Mouse (Mus musculus) limb, embryonic 14.5 days (tissue): Measurements from ENCODE around the gene Eya3. TPM values are rescaled to one million over a fixed set of nuclear protein-coding genes. Genes with fewer than 3 reads are reported as not detected.

Source experiments
- ATAC-seq: fragments of 200-750 bp; cut with Nextera tagmentation; 2 replicates; pipeline ENCODE4 v1.8.0; 2017; ENCODE audit warnings: low read depth, moderate number of reproducible peaks, moderate TSS enrichment; ENCODE audit not compliant: low FRiP score
- DNase-seq: peaks from one replicate; pipeline ENCODE4 v3.0.0-alpha.2; 2015; ENCODE audit warnings: low spot score
- H3K27ac ChIP-seq: fragments of 300-500 bp; sonication (generic); replicated peaks from 2 replicates; pipeline ENCODE4 v1.5.1; 2014; ENCODE audit warnings: low read depth, mild to moderate bottlenecking, low read length, moderate library complexity, mixed read lengths
- H3K27me3 ChIP-seq: fragments of 300-500 bp; sonication (generic); 2 replicates; pipeline ENCODE4 v1.6.1; 2014; ENCODE audit warnings: low read length, mixed read lengths; ENCODE audit not compliant: control insufficient read depth, insufficient read depth
- H3K36me3 ChIP-seq: fragments of 300-500 bp; sonication (generic); 2 replicates; pipeline ENCODE4 v1.6.1; 2014; ENCODE audit warnings: mild to moderate bottlenecking, low read length, moderate library complexity, mixed read lengths; ENCODE audit not compliant: control insufficient read depth, insufficient read depth
- H3K4me1 ChIP-seq: fragments of 300-500 bp; sonication (generic); 2 replicates; pipeline ENCODE4 v1.6.1; 2014; ENCODE audit warnings: antibody characterized with exemption, low read length, mixed read lengths; ENCODE audit not compliant: control insufficient read depth, insufficient read depth
- H3K4me2 ChIP-seq: fragments of 300-500 bp; sonication (generic); replicated peaks from 2 replicates; pipeline ENCODE4 v1.6.1; 2014; ENCODE audit warnings: low read depth, mild to moderate bottlenecking, low read length, moderate library complexity; ENCODE audit not compliant: severe bottlenecking
- H3K4me3 ChIP-seq: fragments of 300-500 bp; sonication (generic); replicated peaks from 2 replicates; pipeline ENCODE4 v1.5.1; 2014; ENCODE audit warnings: low read length
- H3K9ac ChIP-seq: fragments of 300-500 bp; sonication (generic); 2 replicates; pipeline ENCODE4 v1.6.1; 2014; ENCODE audit warnings: mild to moderate bottlenecking, low read depth, low read length, moderate library complexity; ENCODE audit not compliant: severe bottlenecking
- H3K9me3 ChIP-seq: fragments of 300-500 bp; sonication (generic); 2 replicates; pipeline ENCODE4 v1.6.1; 2016; ENCODE audit warnings: low read length; ENCODE audit not compliant: control insufficient read depth
- POLR2A ChIP-seq: fragments of 200-500 bp; IDR thresholded peaks from 2 replicates; pipeline ENCODE4 v1.8.0; 2012; ENCODE audit warnings: inconsistent platforms, mild to moderate bottlenecking, moderate library complexity, borderline replicate concordance; ENCODE audit not compliant: insufficient read depth, insufficient read length; ENCODE audit errors: extremely low read depth
- WGBS: fragments of 180-500 bp; shearing (Covaris S2); extraction: QIAGEN DNeasy Blood & Tissue Kit; methylation state at CpG from one replicate; pipeline ENCODE4 v1.1.7; 2014; 5-methylcytosine and 5-hydroxymethylcytosine counted together
- polyA plus RNA-seq, 2 experiments: library from polyadenylated mRNA; depleted of rRNA in 1 of 2; stranded (reverse) in 1 of 2; unstranded in 1 of 2; fragments of >200 nt; fragmentation: Nextera tagmentation in 1 of 2; extraction: Ambion mirVana in 1 of 2; gene quantifications; 2 replicates each; pipeline versions ENCODE4 v1.2.1 to v1.2.3; 2012 to 2014

Gene Eya3
- polyA plus RNA-seq, 2 experiments, result 24.3 to 42.0 TPM

- H3K9ac ChIP-seq, result no peak overlapping the region
- H3K4me1 ChIP-seq, result no peaks in the 10 kb centered on the region; the same call in 1 of the 2 replicates
- H3K27ac ChIP-seq, result no peak overlapping the region
- ATAC-seq (no peak), DNase-seq (no peak)
- H3K9me3 ChIP-seq, result no peaks in the 10 kb centered on the region
- H3K27me3 ChIP-seq, result no peaks in the 10 kb centered on the region
- WGBS, result 75% methylated on average over 5 of the region's 5 CpGs
- peaks cover 20% of the 10 kb centered on the region for H3K36me3 ChIP-seq
- TF ChIP-seq POLR2A, result no peak
- H3K4me2 ChIP-seq, result no peak overlapping the region
- no peak overlapping the region for H3K4me3 ChIP-seq
Observed at GRCm38 (mm10) chr4:132655290-132655689, 16.5 kb downstream of the Eya3 start.

- TF ChIP-seq POLR2A, result no peak
- Histone ChIP-seq H3K9ac (no peak overlapping the region), H3K4me2 (no peak overlapping the region), H3K36me3 (peaks cover 39% of the 10 kb centered on the region), H3K9me3 (no peaks in the 10 kb centered on the region), H3K4me1 (no peaks in the 10 kb centered on the region; the same call in 1 of the 2 replicates), H3K4me3 (no peak overlapping the region), H3K27me3 (no peaks in the 10 kb centered on the region), H3K27ac (no peak overlapping the region)
- 77% methylated on average over 7 of the region's 7 CpGs for WGBS
- ATAC-seq, result no peak
- no peak for DNase-seq
Observed at GRCm38 (mm10) chr4:132659106-132659505, 20.3 kb downstream of the Eya3 start.

GRCm38 (mm10) chr4:132672697-132673096 lies 33.9 kb downstream of the Eya3 start:
- TF ChIP-seq POLR2A, result no peak
- H3K27ac ChIP-seq, result no peak overlapping the region
- H3K9ac ChIP-seq, result no peak overlapping the region
- H3K4me3 ChIP-seq, result no peak overlapping the region
- ATAC-seq (no peak), DNase-seq (no peak)
- no peaks in the 10 kb centered on the region for H3K4me1 ChIP-seq
- H3K9me3 ChIP-seq, result no peaks in the 10 kb centered on the region
- no peak overlapping the region for H3K4me2 ChIP-seq
- H3K27me3 ChIP-seq, result no peaks in the 10 kb centered on the region
- H3K36me3 ChIP-seq, result peaks cover 72% of the 10 kb centered on the region
- WGBS, result 97% methylated on average over 5 of the region's 5 CpGs

- ATAC-seq, result no peak
- no peak overlapping the region for H3K4me3 ChIP-seq
- no peaks in the 10 kb centered on the region for H3K27me3 ChIP-seq
- H3K4me2 ChIP-seq, result no peak overlapping the region
- no peaks in the 10 kb centered on the region for H3K4me1 ChIP-seq
- H3K9me3 ChIP-seq, result no peaks in the 10 kb centered on the region
- no peak overlapping the region for H3K9ac ChIP-seq
- no peak for DNase-seq
- WGBS, result 89% methylated on average over 7 of the region's 7 CpGs
- no peak for TF ChIP-seq POLR2A
- H3K27ac ChIP-seq, result no peak overlapping the region
- peaks cover 65% of the 10 kb centered on the region for H3K36me3 ChIP-seq
Observed at GRCm38 (mm10) chr4:132676771-132677539, 38.2 kb downstream of the Eya3 start.

- H3K36me3 ChIP-seq, result peaks cover 54% of the 10 kb centered on the region
Observed at GRCm38 (mm10) chr4:132689634-132690033, 50.8 kb downstream of the Eya3 start.

More at GRCm38 (mm10) chr4:132689634-132690033, 50.8 kb downstream of the Eya3 start:
- WGBS, result 97% methylated on average over 2 of the region's 2 CpGs
- ATAC-seq (no peak), DNase-seq (no peak)
- no peaks in the 10 kb centered on the region for H3K4me1 ChIP-seq
- H3K4me3 ChIP-seq, result no peak overlapping the region
- no peak for TF ChIP-seq POLR2A
- H3K4me2 ChIP-seq, result no peak overlapping the region
- H3K27ac ChIP-seq, result no peak overlapping the region
- no peaks in the 10 kb centered on the region for H3K27me3 ChIP-seq
- no peak overlapping the region for H3K9ac ChIP-seq
- no peaks in the 10 kb centered on the region for H3K9me3 ChIP-seq
